Mouse (Mus musculus) retina, embryonic 14.5 days (tissue): ENCODE measurements around the gene Nfe2l3.

Experiments
- DNase-seq: peaks from one replicate; pipeline ENCODE4 v3.0.0-alpha.2; 2015; ENCODE audit warnings: low spot score

Gene Nfe2l3

GRCm38 (mm10) chr6:51485646-51486045, 53.2 kb downstream of the Nfe2l3 start:
- no peak for DNase-seq

- DNase-seq, result no peak
These were observed 53.7 kb downstream of the Nfe2l3 start for GRCm38 (mm10) chr6:51486076-51486710.

- no peak for DNase-seq
These were observed 54.3 kb downstream of the Nfe2l3 start for GRCm38 (mm10) chr6:51486731-51487130.

GRCm38 (mm10) chr6:51489787-51490186, 57.3 kb downstream of the Nfe2l3 start:
- no peak for DNase-seq

- no peak for DNase-seq
These were observed 65.0 kb downstream of the Nfe2l3 start for GRCm38 (mm10) chr6:51497321-51498111.

GRCm38 (mm10) chr6:51505671-51506070, 73.2 kb downstream of the Nfe2l3 start:
- DNase-seq, result no peak

- no peak for DNase-seq
These were observed 75.1 kb downstream of the Nfe2l3 start for GRCm38 (mm10) chr6:51507556-51507955.
